Mouse (Mus musculus) lung, postnatal 0 days (tissue): ENCODE data around the gene Galc.

Experiments
- CTCF ChIP-seq: IDR thresholded peaks from 2 replicates; pipeline ENCODE4 v1.5.1; 2016; ENCODE audit warnings: antibody characterized with exemption, mild to moderate bottlenecking
- EP300 ChIP-seq: IDR thresholded peaks from 2 replicates; pipeline ENCODE4 v1.6.1; 2016; ENCODE audit warnings: antibody characterized with exemption, mild to moderate bottlenecking, control low read depth

- TF ChIP-seq CTCF = no peak
- no peak for TF ChIP-seq EP300
These were observed 14.4 kb downstream of the Galc start for GRCm38 (mm10) chr12:98244865-98245264.
